Mouse (Mus musculus) cortical plate, adult 2 months (tissue): ENCODE results near the gene Tspan33.

Experiments used
- CTCF ChIP-seq: fragments of 200-500 bp; IDR thresholded peaks from 2 replicates; pipeline ENCODE4 v1.5.1; 2011; ENCODE audit warnings: mild to moderate bottlenecking, control low read depth, low read length; ENCODE audit not compliant: insufficient read depth; ENCODE audit errors: extremely low read depth
- POLR2A ChIP-seq: fragments of 200-500 bp; IDR thresholded peaks from 2 replicates; pipeline ENCODE4 v1.6.1; 2011; ENCODE audit warnings: mild to moderate bottlenecking, low read length, control low read depth; ENCODE audit not compliant: insufficient read depth; ENCODE audit errors: extremely low read depth

- TF ChIP-seq CTCF (no peak), POLR2A (no peak)
These were observed 8.1 kb upstream of the Tspan33 start for GRCm38 (mm10) chr6:29685952-29686351.
